Mouse (Mus musculus) pancreas, adult 10 weeks (tissue): ENCODE measurements around the gene Tmem80. TPM values are rescaled to one million over a fixed set of nuclear protein-coding genes. Genes with fewer than 3 reads are reported as not detected.

Experiments
- polyA plus RNA-seq: library from polyadenylated mRNA; stranded (reverse); fragments of 350-450 nt; fragmentation: Illumina TruSeq; extraction: RNeasy Lipid Tissue Mini Kit (QIAGEN cat#74804); gene quantifications from one replicate; pipeline ENCODE4 v1.2.3, GENCODE M21; 2015; ENCODE audit warnings: low read depth, low replicate concordance; ENCODE audit not compliant: insufficient read depth

Tmem80 gene
- 11.4 TPM for polyA plus RNA-seq

DNA sequence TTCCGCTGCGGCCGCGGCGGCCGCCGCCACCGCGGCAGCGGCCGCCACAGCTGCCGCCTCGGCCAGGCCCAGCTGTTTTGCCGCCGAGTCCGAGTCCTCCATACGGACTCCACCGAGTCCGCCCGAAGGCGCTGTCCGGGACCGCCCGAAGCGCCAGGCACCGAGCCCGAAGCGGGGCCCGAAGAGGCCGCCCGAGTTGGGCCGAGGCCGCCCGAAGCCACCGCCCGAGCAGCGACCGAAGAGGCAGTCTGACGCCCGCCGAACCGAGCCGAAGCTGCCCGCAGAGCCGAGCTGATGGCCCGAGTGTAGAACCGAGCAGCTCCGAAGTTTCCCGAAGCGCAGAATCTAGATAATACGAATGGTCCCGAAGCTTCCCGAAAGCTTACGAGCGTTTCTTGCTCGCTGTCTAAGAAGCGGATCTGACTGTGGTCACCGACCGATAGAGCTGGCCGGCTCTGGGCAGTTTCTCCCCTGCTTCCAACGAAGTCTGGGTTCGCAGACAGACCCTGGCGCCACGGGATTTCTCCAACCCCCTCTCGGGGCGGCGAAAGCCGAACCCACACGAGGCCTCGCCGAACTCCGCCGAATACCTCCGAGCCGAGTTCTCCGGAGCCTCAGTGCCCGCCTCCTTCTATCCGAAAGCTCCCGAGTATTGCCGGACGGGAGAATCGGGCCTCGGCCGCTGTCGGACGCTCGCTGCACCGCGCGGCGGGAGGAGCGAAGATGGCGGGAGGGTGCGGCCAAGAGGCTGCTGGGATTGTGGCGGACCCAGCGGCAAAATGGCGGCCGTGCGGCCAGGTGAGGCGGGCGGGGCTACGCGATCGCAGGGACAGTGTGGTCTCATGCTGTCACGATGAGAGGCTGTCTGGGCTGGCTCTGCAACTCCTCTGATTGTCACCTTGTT, at the start of gene Tmem80, which contains the start of gene Deaf1:
Gene Tmem80 (plus strand): TSS at position 271 of the 904 bp plus-strand sequence.
Gene Deaf1 (minus strand): TSS at position 222 of the 904 bp plus-strand sequence.

DNA sequence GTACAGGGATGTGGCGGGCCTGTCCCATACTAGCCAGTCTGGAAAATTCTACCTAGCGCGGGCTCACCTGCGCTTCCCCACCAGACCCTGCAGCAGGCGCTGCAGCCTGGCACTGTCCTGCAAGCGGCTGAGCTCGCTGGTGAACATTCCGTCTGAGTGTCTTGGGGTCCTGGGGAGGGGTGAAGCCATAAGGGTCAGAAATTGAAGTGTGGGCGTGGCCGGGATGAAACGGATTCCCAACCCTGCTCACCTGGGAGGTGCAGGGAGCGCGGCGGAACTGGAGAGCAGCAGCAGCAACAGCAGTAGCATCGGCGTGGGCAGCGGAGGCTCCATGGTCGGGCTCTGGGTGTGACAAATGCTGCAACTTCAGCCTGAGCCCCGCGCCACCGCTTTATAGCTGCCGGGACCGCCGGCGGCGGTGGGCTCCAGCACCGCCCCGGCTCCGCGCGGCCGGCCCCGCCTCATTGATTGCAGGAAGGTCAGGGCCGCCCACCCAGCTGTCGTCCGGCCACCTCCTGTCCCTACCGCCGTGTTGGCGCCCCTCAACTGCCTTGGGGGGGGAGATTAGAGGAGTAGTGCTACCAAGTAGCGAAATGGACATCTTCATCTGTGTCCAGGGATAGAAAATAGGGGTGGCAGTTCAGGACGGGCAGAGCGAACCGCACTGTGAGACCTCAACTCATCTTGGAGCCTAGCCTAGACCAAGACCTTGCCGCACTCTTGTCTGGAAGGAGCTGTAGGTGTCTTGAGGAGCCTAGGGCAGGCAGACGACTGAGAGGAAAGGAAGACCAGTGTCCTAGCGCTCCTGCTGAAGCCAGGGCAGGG, 48.6 kb upstream of the Tmem80 start, which contains the start of gene Sct:
Gene Sct (minus strand): TSS at position 368 of the 825 bp plus-strand sequence.

DNA sequence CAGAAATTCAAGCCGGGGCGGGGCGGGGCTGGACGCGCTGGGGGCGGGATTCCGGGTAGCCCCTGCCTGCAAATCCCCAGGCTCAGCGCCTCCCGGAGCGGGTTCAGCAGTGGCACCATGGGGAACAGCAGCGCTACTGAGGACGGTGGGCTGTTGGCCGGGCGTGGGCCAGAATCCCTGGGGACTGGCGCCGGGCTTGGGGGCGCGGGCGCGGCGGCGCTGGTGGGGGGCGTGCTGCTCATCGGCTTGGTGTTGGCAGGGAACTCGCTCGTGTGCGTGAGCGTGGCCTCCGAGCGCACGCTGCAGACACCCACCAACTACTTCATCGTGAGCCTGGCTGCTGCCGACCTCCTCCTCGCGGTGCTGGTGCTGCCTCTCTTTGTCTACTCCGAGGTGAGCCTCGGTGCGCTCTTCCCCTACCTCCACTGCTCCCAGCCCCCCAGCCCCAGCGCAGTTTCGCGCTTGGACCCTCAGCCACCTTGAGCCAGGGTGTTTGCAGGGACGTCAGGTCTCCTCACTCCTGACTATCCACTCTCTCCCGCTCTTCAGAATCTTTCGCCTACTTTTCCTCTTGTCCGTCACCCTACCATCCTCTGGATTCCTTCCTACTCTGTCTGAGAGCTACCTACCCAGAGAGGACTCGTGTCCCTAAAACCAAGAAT, 35.5 kb upstream of the Tmem80 start, which contains the start of gene Drd4:
Gene Drd4 (plus strand): TSS at position 86 of the 662 bp plus-strand sequence.

DNA sequence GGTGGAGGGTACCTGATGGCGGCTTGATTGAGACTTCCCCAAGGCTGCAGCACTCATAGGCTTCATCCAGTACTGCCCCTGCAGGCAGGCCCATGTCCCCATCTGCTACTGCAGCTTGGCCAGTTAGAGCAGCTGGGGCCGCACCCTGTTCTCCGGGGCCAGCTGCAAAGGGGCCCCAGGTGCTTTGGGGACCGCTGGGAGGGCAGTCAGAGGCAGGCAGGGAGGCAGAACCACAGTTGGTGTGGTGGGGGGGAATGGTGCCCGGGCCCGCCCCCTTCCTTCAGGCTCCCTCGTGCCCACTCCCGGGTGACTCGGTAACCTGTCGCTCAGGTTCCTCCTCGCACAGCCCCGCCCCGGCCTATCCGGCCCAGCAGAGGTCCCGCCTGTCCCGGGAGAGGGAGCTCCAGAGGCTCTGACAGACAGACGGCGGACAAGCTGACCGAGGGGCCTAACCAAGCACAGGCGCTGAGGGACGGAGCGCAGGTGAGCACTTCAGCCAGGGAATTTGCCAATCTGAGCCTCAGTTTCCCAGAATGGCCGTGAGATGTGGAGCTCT, 11.1 kb downstream of the Tmem80 start, which contains the start of gene Eps8l2:
Gene Eps8l2 (plus strand): TSS at position 305 of the 556 bp plus-strand sequence.

Other genes with a start within 250 kb of the Tmem80 start
- 12.4 TPM for gene Pkp3, start 249.5 kb upstream of the Tmem80 start, polyA plus RNA-seq
- 8.7 TPM for gene Sigirr, start 227.2 kb upstream of the Tmem80 start, polyA plus RNA-seq
- 0.35 TPM for gene Ano9, start 209.9 kb upstream of the Tmem80 start, polyA plus RNA-seq
- gene Ptdss2, start 205.4 kb upstream of the Tmem80 start, polyA plus RNA-seq: 4.1 TPM
- gene Rnh1, start 154.9 kb upstream of the Tmem80 start, polyA plus RNA-seq: 56.7 TPM
- gene Hras, start 133.7 kb upstream of the Tmem80 start, polyA plus RNA-seq: 22.7 TPM
- gene Lrrc56, start 133.6 kb upstream of the Tmem80 start, polyA plus RNA-seq: 1.4 TPM
- 5.9 TPM for gene Lmntd2, start 113.7 kb upstream of the Tmem80 start, polyA plus RNA-seq
- gene Rassf7, start 111.9 kb upstream of the Tmem80 start, polyA plus RNA-seq: 12.7 TPM
- 31.0 TPM for gene Phrf1, start 99.0 kb upstream of the Tmem80 start, polyA plus RNA-seq
- gene Irf7, start 61.3 kb upstream of the Tmem80 start, polyA plus RNA-seq: 8.0 TPM
- gene Cdhr5, start 51.0 kb upstream of the Tmem80 start, polyA plus RNA-seq: not detected
- gene Sct, start 48.6 kb upstream of the Tmem80 start, polyA plus RNA-seq: not detected
- gene Drd4, start 35.7 kb upstream of the Tmem80 start, polyA plus RNA-seq: not detected
- gene Deaf1, start within 50 bp of the Tmem80 start, polyA plus RNA-seq: 23.3 TPM
- gene Eps8l2, start 11.1 kb downstream of the Tmem80 start, polyA plus RNA-seq: 35.8 TPM
- 61.6 TPM for gene Taldo1, start 64.5 kb downstream of the Tmem80 start, polyA plus RNA-seq
- gene Gatd1, start 86.4 kb downstream of the Tmem80 start, polyA plus RNA-seq: 17.6 TPM
- 0.98 TPM for gene Cend1, start 101.8 kb downstream of the Tmem80 start, polyA plus RNA-seq
- 14.0 TPM for gene Slc25a22, start 110.2 kb downstream of the Tmem80 start, polyA plus RNA-seq
- 0.30 TPM for gene Pidd1, start 116.3 kb downstream of the Tmem80 start, polyA plus RNA-seq
- 634 TPM for gene Rplp2, start 119.6 kb downstream of the Tmem80 start, polyA plus RNA-seq
- 21.8 TPM for gene Pnpla2, start 127.5 kb downstream of the Tmem80 start, polyA plus RNA-seq
- gene Cracr2b, start 133.4 kb downstream of the Tmem80 start, polyA plus RNA-seq: 31.6 TPM
- gene Cd151, start 139.7 kb downstream of the Tmem80 start, polyA plus RNA-seq: 50.4 TPM
- gene Polr2l, start 147.4 kb downstream of the Tmem80 start, polyA plus RNA-seq: 16.0 TPM
- 14.3 TPM for gene Tspan4, start 147.5 kb downstream of the Tmem80 start, polyA plus RNA-seq
- 7.9 TPM for gene Chid1, start 212.1 kb downstream of the Tmem80 start, polyA plus RNA-seq
- gene Ap2a2, start 234.4 kb downstream of the Tmem80 start, polyA plus RNA-seq: 11.3 TPM